Mouse (Mus musculus): ENCODE measurements at regions not wholly inside any gene's neighbourhood (a gene's known extent, or its start where the extent isn't known, plus 50 kb on each side); places are given as distances from the start of the nearest gene placed in this dataset.

- TF ChIP-seq CTCF (IDR thresholded peaks at IDR 0.05; ENCODE audit: low read depth, low read length) = no peak
- peak; percentile 97 for TF ChIP-seq EP300 (IDR thresholded peaks at IDR 0.05; ENCODE audit: insufficient read depth, low read depth, low read length)
Measured at GRCm38 (mm10) chr15:97595284-97595796, 110.3 kb downstream of the Rpap3 start.

All from ES-Bruce4 (cell line).